Mouse (Mus musculus) mammary gland, adult 2 months (tissue): ENCODE results near the gene 4930470P17Rik. TPM values are rescaled to one million over a fixed set of nuclear protein-coding genes. Genes with fewer than 3 reads are reported as not detected.

Experiments used
- polyA plus RNA-seq: library from polyadenylated mRNA; depleted of rRNA; stranded (reverse); fragments of >200 nt; gene quantifications from 2 replicates; pipeline ENCODE4 v1.2.3, GENCODE M21; 2012; ENCODE audit warnings: low replicate concordance; rRNA removed

Gene 4930470P17Rik
- not detected in 2 replicates for polyA plus RNA-seq

DNA sequence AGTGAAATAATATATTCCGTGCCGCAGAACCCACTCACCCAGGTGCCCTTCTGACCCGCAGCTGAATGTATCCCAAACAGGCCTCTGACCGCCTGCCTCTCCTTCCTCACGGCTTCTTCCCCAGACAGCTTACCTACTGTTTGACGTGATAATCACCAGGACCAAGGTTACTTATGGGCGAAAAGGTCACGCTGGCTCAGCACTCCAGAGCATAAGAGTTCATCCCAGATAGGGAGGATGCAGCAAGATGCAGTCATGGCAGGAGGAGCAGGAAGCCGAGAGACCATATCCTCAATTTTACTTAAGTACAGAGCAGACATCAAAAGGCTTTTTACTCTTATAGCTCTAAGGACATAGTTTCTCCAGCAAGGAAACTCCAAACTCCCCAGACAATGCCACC lies at the start of gene 4930470P17Rik:
Gene 4930470P17Rik (minus strand): TSS at position 101 of the 400 bp plus-strand sequence.

Other genes with a start within 250 kb of the 4930470P17Rik start
- 2.0 and 2.7 TPM in 2 replicates for gene Bcas1, start 174.2 kb downstream of the 4930470P17Rik start, polyA plus RNA-seq
- gene Pfdn4, start 105.6 kb downstream of the 4930470P17Rik start, polyA plus RNA-seq: 3.7 and 5.4 TPM in 2 replicates
- gene Cyp24a1, start 104.9 kb downstream of the 4930470P17Rik start, polyA plus RNA-seq: not detected in 2 replicates
- 0.13 and 1.5 TPM in 2 replicates for gene Dok5, start 129.8 kb upstream of the 4930470P17Rik start, polyA plus RNA-seq